Mouse (Mus musculus) inflammation-experienced regulatory T-cells (primary cell): Measurements from ENCODE around the gene Wnt3a. TPM values are rescaled to one million over a fixed set of nuclear protein-coding genes. Genes with fewer than 3 reads are reported as not detected.

ENCODE experiments used
- polyA plus RNA-seq, 2 experiments: library from polyadenylated mRNA; unstranded; fragments of 100-300 nt; shearing (Covaris generic); gene quantifications; one replicate each; pipeline ENCODE4 v1.2.1; 2017

The Wnt3a gene
- polyA plus RNA-seq, result 1 to 10 TPM in 1 of 2 experiments, under 1 TPM in 1; 0.39 to 1.2 TPM

GRCm38 (mm10) chr11:59290702-59291303 is at the start of gene Wnt3a:
Gene Wnt3a (minus strand): TSS chr11:59290752.

GRCm38 (mm10) chr11:59306461-59307421 is 16.2 kb upstream of the Wnt3a start, which contains the start of gene Wnt9a:
Gene Wnt9a (plus strand): TSS chr11:59306928.

DNA sequence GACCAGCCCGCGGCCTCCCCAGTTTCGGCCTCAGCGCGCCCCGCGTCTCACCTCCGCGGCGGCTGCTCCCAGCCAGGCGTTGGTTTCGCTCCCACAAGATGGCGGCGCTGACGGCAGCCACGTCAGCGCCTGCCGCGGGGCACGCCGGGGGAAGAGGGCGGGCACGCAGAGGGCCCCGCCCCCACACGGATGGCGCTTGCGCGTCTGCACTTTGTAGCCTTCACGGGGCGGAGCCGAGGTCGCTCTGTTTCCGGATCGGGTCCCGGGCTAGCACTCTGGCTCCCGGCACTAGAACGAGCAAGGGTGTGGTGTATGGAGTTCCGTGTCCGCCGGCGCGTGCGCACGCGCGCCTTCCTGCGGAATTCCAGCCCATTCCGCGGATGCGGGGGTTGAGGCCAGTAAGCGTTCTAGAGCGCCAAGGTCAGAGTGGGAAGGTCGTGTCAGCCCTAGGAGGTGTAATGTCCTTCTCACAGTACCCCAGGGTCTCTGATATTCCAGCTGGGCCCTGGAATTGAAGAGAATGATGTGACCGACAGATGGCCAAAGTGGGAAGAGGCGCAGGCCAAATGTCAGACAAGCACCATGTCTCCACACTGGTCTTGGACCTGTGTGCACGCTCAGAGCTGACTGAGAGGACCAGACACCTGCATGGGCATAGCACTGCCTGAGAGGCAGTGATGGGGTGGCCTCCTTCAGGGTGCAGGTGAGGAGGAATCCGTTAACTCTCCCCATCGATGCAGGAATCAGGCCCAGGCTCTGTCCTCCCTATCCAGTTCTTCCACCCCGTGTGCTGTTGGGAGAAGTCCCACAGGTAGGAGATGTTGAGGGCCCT is 62.2 kb downstream of the Wnt3a start, which contains the start of gene Arf1:
Gene Arf1 (minus strand): TSS at position 149 of the 832 bp plus-strand sequence.

GRCm38 (mm10) chr11:59208153-59208831 is 82.3 kb downstream of the Wnt3a start, which contains the start of gene 2310033P09Rik:
Gene 2310033P09Rik (plus strand): TSS chr11:59208321.

DNA sequence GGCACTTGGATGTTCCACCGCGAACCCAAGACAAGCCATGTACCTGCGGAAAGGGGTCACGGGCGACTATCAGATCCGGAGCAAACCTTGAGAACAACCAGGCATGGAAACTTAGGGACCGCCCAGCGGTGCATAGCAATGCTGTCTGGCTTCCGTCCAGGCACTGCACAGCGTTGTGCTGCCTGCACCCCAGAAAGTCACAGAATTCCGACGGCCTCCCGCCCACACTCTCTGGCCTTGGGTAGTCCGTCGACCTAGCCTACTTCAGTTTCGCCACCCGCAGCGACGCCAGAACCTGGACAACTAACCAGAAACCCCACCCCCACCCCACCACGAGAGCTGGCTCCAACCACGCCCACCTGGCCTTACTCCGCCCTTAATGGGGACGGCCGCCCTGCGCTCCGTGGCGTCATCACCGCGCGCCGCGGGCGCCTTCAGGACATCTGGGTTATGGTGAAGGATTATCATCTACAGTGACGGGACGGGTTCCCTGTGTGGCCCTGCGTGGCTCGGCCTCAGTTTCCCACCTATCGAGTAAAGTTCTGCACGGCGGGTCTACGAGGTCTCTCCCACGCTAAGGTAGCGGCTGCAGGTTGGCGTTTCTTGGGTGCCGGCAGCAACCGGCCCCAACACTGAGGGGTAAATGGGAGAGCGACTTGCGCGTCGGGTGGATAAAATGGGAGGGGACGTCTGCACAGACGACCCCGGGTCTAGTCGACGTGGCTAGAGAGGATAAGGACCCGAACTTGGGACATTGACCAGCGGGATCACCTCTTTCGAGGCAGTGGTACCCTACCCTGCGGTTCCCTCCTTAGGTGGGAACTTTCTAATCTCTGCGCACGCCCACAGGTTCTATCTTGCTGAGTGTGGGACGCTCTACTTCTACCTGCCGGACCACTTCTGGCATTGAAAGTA is 88.2 kb downstream of the Wnt3a start, which contains the start of gene Mrpl55:
Gene Mrpl55 (plus strand): TSS at position 406 of the 915 bp plus-strand sequence.

Other genes with a start within 250 kb of the Wnt3a start
- gene Obscn, start 154.3 kb downstream of the Wnt3a start, polyA plus RNA-seq, result under 1 TPM; 0.04 to 0.36 TPM
- 10 to 100 TPM in 1 of 2 experiments, 1 to 10 TPM in 1; 5.9 to 12.6 TPM for gene Iba57, start 127.0 kb downstream of the Wnt3a start, polyA plus RNA-seq
- gene Gjc2, start 107.5 kb downstream of the Wnt3a start, polyA plus RNA-seq, result not detected
- gene Guk1, start 98.5 kb downstream of the Wnt3a start, polyA plus RNA-seq, result 10 to 100 TPM; 82.2 to 88.9 TPM
- 10 to 100 TPM; 38.2 to 50.2 TPM for gene Mrpl55, start 88.3 kb downstream of the Wnt3a start, polyA plus RNA-seq
- 10 to 100 TPM; 36.5 to 39.7 TPM for gene 2310033P09Rik, start 82.4 kb downstream of the Wnt3a start, polyA plus RNA-seq
- gene Arf1, start 62.5 kb downstream of the Wnt3a start, polyA plus RNA-seq, result 100 to 1,000 TPM; 430 to 471 TPM
- not detected for gene Wnt9a, start 16.2 kb upstream of the Wnt3a start, polyA plus RNA-seq
- gene Prss38, start 84.9 kb upstream of the Wnt3a start, polyA plus RNA-seq, result 1 to 10 TPM in 1 of 2 experiments, under 1 TPM in 1; 0.12 to 2.2 TPM
- 10 to 100 TPM; 11.6 to 17.4 TPM for gene Jmjd4, start 159.3 kb upstream of the Wnt3a start, polyA plus RNA-seq
- 10 to 100 TPM; 49.6 to 49.7 TPM for gene Snap47, start 160.4 kb upstream of the Wnt3a start, polyA plus RNA-seq
- 1 to 10 TPM; 3.6 to 5.0 TPM for gene Zfp867, start 181.7 kb upstream of the Wnt3a start, polyA plus RNA-seq
- gene Zkscan17, start 236.0 kb upstream of the Wnt3a start, polyA plus RNA-seq, result 10 to 100 TPM; 21.5 to 23.7 TPM